Mouse (Mus musculus): Measurements from ENCODE around the gene Zfp867. TPM values are rescaled to one million over a fixed set of nuclear protein-coding genes. Genes with fewer than 3 reads are reported as not detected.
A peak's percentile ranks its signal among the peaks of the same experiment; 100 is the strongest.

The Zfp867 gene
- polyA plus RNA-seq, 1 experiment from 2014 or later = 9.5 TPM

- Histone ChIP-seq H3K36me3 (peaks cover 47% of the 10 kb centered on the region), H3K4me3 (peak within 1 kb of the TSS; percentile 66), H3K9me3 (replicated peaks) (no peaks in the 10 kb centered on the region), H3K27me3 (ENCODE audit: low read depth, poor library complexity, severe bottlenecking) (no peaks in the 10 kb centered on the region), H3K4me1 (peaks cover 28% of the 10 kb centered on the region), H3K27ac (replicated peaks) (peak within 1 kb of the TSS; percentile 92)
- no peak for DNase-seq (ENCODE audit: low spot score)
- 84% methylated on average over 4 of the region's 4 CpGs for WGBS
Measured at GRCm38 (mm10) chr11:59451086-59451485, 21.2 kb downstream of the Zfp867 start, which contains the start of gene Snap47. Snap47 (minus strand) TSS chr11:59451186.

- WGBS = under 1% methylated on average over 38 of the region's 38 CpGs
- H3K27me3 ChIP-seq (ENCODE audit: low read depth, poor library complexity, severe bottlenecking) = no peaks in the 10 kb centered on the region
- H3K27ac ChIP-seq (replicated peaks) = peak overlapping the region; percentile 92
- H3K9me3 ChIP-seq (replicated peaks) = no peaks in the 10 kb centered on the region
- peaks cover 28% of the 10 kb centered on the region for H3K4me1 ChIP-seq
- H3K4me3 ChIP-seq = peak overlapping the region; percentile 66
- H3K36me3 ChIP-seq = peaks cover 45% of the 10 kb centered on the region
- DNase-seq (ENCODE audit: low spot score) = no peak
Measured at GRCm38 (mm10) chr11:59450230-59450771, 22.0 kb downstream of the Zfp867 start.

- peak within 1 kb of the TSS; percentile 92 for H3K27ac ChIP-seq (replicated peaks)
- H3K36me3 ChIP-seq = peaks cover 44% of the 10 kb centered on the region
- H3K4me3 ChIP-seq = peak within 1 kb of the TSS; percentile 66
- no peaks in the 10 kb centered on the region for H3K9me3 ChIP-seq (replicated peaks)
- DNase-seq (ENCODE audit: low spot score) = peak; percentile 90
- peaks cover 28% of the 10 kb centered on the region for H3K4me1 ChIP-seq
- WGBS = under 1% methylated on average over 40 of the region's 40 CpGs
- no peaks in the 10 kb centered on the region for H3K27me3 ChIP-seq (ENCODE audit: low read depth, poor library complexity, severe bottlenecking)
Measured at GRCm38 (mm10) chr11:59449741-59450229, 22.5 kb downstream of the Zfp867 start, which contains the start of gene Jmjd4. Jmjd4 (plus strand) TSS chr11:59450045.

GRCm38 (mm10) chr11:59443102-59443501, 29.2 kb downstream of the Zfp867 start:
- H3K4me3 ChIP-seq = no peak overlapping the region
- peaks cover 26% of the 10 kb centered on the region for H3K36me3 ChIP-seq
- no peaks in the 10 kb centered on the region for H3K4me1 ChIP-seq
- H3K9me3 ChIP-seq (replicated peaks) = no peaks in the 10 kb centered on the region; the same call in 1 of the 2 replicates
- no peaks in the 10 kb centered on the region for H3K27me3 ChIP-seq (ENCODE audit: low read depth, poor library complexity, severe bottlenecking)
- DNase-seq (ENCODE audit: low spot score) = no peak
- no peak overlapping the region for H3K27ac ChIP-seq (replicated peaks)

- no peaks in the 10 kb centered on the region for H3K27me3 ChIP-seq (ENCODE audit: low read depth, poor library complexity, severe bottlenecking)
- H3K9me3 ChIP-seq (replicated peaks) = peaks cover 16% of the 10 kb centered on the region
- peaks cover 63% of the 10 kb centered on the region for H3K36me3 ChIP-seq
- DNase-seq (ENCODE audit: low spot score) = no peak
- H3K4me1 ChIP-seq = no peaks in the 10 kb centered on the region
- WGBS = 94% methylated on average over 12 of the region's 12 CpGs
- no peak overlapping the region for H3K27ac ChIP-seq (replicated peaks)
- no peak overlapping the region for H3K4me3 ChIP-seq
Measured at GRCm38 (mm10) chr11:59437954-59438353, 34.3 kb downstream of the Zfp867 start.

- Histone ChIP-seq H3K27me3 (ENCODE audit: low read depth, poor library complexity, severe bottlenecking) (no peaks in the 10 kb centered on the region), H3K4me3 (no peak overlapping the region), H3K27ac (replicated peaks) (no peak overlapping the region), H3K36me3 (peaks cover 76% of the 10 kb centered on the region), H3K4me1 (no peaks in the 10 kb centered on the region), H3K9me3 (replicated peaks) (peaks cover 15% of the 10 kb centered on the region)
- 85% methylated on average over 3 of the region's 3 CpGs for WGBS
- DNase-seq (ENCODE audit: low spot score) = no peak
Measured at GRCm38 (mm10) chr11:59432261-59432660, 40.0 kb downstream of the Zfp867 start.

GRCm38 (mm10) chr11:59429959-59430358, 42.3 kb downstream of the Zfp867 start:
- DNase-seq (ENCODE audit: low spot score) = no peak
- H3K4me1 ChIP-seq = no peaks in the 10 kb centered on the region
- 87% methylated on average over 1 of the region's 1 CpGs for WGBS
- peaks cover 75% of the 10 kb centered on the region for H3K36me3 ChIP-seq
- H3K9me3 ChIP-seq (replicated peaks) = no peaks in the 10 kb centered on the region
- H3K4me3 ChIP-seq = no peak overlapping the region
- H3K27me3 ChIP-seq (ENCODE audit: low read depth, poor library complexity, severe bottlenecking) = no peaks in the 10 kb centered on the region
- H3K27ac ChIP-seq (replicated peaks) = no peak overlapping the region

GRCm38 (mm10) chr11:59428057-59428660, 44.1 kb downstream of the Zfp867 start:
- WGBS = 92% methylated on average over 9 of the region's 9 CpGs
- no peak for DNase-seq (ENCODE audit: low spot score)
- Histone ChIP-seq H3K36me3 (peaks cover 74% of the 10 kb centered on the region), H3K4me1 (no peaks in the 10 kb centered on the region), H3K4me3 (no peak overlapping the region), H3K27me3 (ENCODE audit: low read depth, poor library complexity, severe bottlenecking) (no peaks in the 10 kb centered on the region), H3K27ac (replicated peaks) (no peak overlapping the region), H3K9me3 (replicated peaks) (no peaks in the 10 kb centered on the region)

- peaks cover 79% of the 10 kb centered on the region for H3K36me3 ChIP-seq
- H3K9me3 ChIP-seq (replicated peaks) = no peaks in the 10 kb centered on the region
- H3K4me3 ChIP-seq = no peak overlapping the region
- no peaks in the 10 kb centered on the region for H3K4me1 ChIP-seq
- DNase-seq (ENCODE audit: low spot score) = no peak
- 74% methylated on average over 7 of the region's 7 CpGs for WGBS
- no peaks in the 10 kb centered on the region for H3K27me3 ChIP-seq (ENCODE audit: low read depth, poor library complexity, severe bottlenecking)
- no peak overlapping the region for H3K27ac ChIP-seq (replicated peaks)
Measured at GRCm38 (mm10) chr11:59425671-59426101, 46.6 kb downstream of the Zfp867 start.

- no peak for DNase-seq (ENCODE audit: low spot score)
- Histone ChIP-seq H3K9me3 (replicated peaks) (no peaks in the 10 kb centered on the region), H3K4me3 (no peak overlapping the region), H3K27me3 (ENCODE audit: low read depth, poor library complexity, severe bottlenecking) (no peaks in the 10 kb centered on the region), H3K27ac (replicated peaks) (no peak overlapping the region), H3K36me3 (peaks cover 92% of the 10 kb centered on the region), H3K4me1 (no peaks in the 10 kb centered on the region)
- 85% methylated on average over 5 of the region's 5 CpGs for WGBS
Measured at GRCm38 (mm10) chr11:59423010-59423588, 49.2 kb downstream of the Zfp867 start.

- H3K36me3 ChIP-seq = peaks cover 86% of the 10 kb centered on the region
- WGBS = 84% methylated on average over 2 of the region's 2 CpGs
- no peaks in the 10 kb centered on the region for H3K4me1 ChIP-seq
- no peaks in the 10 kb centered on the region for H3K9me3 ChIP-seq (replicated peaks)
- H3K27me3 ChIP-seq (ENCODE audit: low read depth, poor library complexity, severe bottlenecking) = no peaks in the 10 kb centered on the region
- no peak overlapping the region for H3K27ac ChIP-seq (replicated peaks)
- no peak for DNase-seq (ENCODE audit: low spot score)
- no peak overlapping the region for H3K4me3 ChIP-seq
Measured at GRCm38 (mm10) chr11:59421967-59422366, 50.3 kb downstream of the Zfp867 start.

GRCm38 (mm10) chr11:59421436-59421835, 50.8 kb downstream of the Zfp867 start:
- H3K4me1 ChIP-seq = no peaks in the 10 kb centered on the region
- H3K27ac ChIP-seq (replicated peaks) = no peak overlapping the region
- no peaks in the 10 kb centered on the region for H3K9me3 ChIP-seq (replicated peaks)
- WGBS = 89% methylated on average over 8 of the region's 8 CpGs
- no peak for DNase-seq (ENCODE audit: low spot score)
- H3K4me3 ChIP-seq = no peak overlapping the region
- H3K27me3 ChIP-seq (ENCODE audit: low read depth, poor library complexity, severe bottlenecking) = no peaks in the 10 kb centered on the region
- H3K36me3 ChIP-seq = peaks cover 85% of the 10 kb centered on the region

- no peak for DNase-seq (ENCODE audit: low spot score)
- H3K4me3 ChIP-seq = no peak overlapping the region
- no peaks in the 10 kb centered on the region for H3K4me1 ChIP-seq
- no peaks in the 10 kb centered on the region for H3K27me3 ChIP-seq (ENCODE audit: low read depth, poor library complexity, severe bottlenecking)
- peaks cover 82% of the 10 kb centered on the region for H3K36me3 ChIP-seq
- H3K9me3 ChIP-seq (replicated peaks) = no peaks in the 10 kb centered on the region
- no peak overlapping the region for H3K27ac ChIP-seq (replicated peaks)
- WGBS = 95% methylated on average over 5 of the region's 5 CpGs
Measured at GRCm38 (mm10) chr11:59418708-59419107, 53.6 kb downstream of the Zfp867 start.
